Mouse (Mus musculus): Measurements from ENCODE around the gene Gm13698.

DNA sequence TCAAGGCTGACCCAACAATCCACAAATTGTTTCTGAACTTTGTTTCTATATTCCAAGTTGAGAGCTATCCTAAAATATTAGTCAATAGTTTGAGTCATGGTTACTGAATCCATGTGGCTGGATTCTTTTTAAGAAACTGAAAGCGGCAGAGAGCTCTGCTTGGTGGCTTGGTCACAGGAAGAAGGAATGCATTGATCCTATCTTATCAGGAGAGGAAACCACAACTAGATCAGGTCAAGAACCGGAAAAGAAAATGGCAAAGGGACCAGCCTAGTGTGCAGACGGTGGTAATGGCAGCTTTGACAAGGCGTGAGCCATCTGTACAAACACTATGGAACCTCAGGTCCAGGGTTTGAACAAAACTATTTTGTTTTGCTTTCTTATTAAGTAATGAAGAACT, 13.7 kb upstream of the Gm13698 start:
- TF ChIP-seq FOSL1 (IDR thresholded peaks at IDR 0.05; ENCODE audit: insufficient read depth, low read length, poor library complexity, severe bottlenecking), result no peak
- no peak for TF ChIP-seq CTCF (IDR thresholded peaks at IDR 0.05; ENCODE audit: control insufficient read depth, insufficient read depth, insufficient read length)
- TF ChIP-seq USF1 (IDR thresholded peaks at IDR 0.05; ENCODE audit: low read depth), result no peak
- TF ChIP-seq MYOG (IDR thresholded peaks at IDR 0.05; ENCODE audit: control insufficient read depth, extremely low read depth, insufficient read length), result no peak
